Mouse (Mus musculus): ENCODE measurements at regions not wholly inside any gene's neighbourhood (a gene's known extent, or its start where the extent isn't known, plus 50 kb on each side); places are given as distances from the start of the nearest gene placed in this dataset.

- in situ Hi-C loops (cut with MboI, MseI) = no loop called here
Measured at GRCm38 (mm10) chr3:149426023-149426759, 435.8 kb upstream of the Adgrl2 start.

DNA sequence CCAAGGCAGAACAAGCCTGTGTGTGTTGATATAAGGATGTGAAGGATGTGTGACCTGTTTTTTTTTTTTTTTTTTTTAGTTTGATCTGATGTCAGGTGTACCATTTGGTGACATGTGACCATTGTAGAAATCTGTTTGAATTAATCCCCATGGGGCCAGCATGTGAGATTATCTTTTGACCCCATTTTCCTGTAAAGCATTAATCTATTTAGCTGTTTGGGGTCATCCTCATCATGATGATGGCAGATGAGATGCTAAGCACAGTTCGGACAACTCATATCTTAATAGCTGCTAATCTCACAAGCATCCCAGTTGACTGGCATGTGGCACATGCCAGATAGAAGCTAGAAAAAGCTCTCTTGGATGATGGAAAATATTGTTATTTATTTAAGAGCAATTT lies 434.0 kb upstream of the Adgrl2 start:
- in situ Hi-C loops (cut with MboI, MseI) = no loop called here

DNA sequence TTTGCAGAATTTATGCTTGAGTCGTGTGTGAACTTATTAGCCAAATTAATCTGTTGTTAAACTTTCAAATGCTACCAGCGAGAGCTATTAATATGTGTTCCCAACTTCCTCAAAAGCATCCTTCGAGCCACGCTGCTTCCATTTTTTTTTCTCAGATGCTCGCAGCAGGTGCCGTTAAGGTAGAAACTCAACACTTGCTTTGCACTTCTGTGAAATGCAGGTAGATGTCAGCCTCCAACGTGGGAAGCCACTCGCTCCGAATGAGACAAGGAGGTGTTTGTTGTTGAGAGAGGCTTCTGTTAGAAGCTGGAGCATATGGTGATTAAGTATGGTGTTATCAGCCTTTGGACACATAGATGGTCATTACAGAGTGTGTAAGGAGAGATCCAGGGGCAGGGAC lies 433.1 kb upstream of the Adgrl2 start:
- in situ Hi-C loops (cut with MboI, MseI) = no loop called here

DNA sequence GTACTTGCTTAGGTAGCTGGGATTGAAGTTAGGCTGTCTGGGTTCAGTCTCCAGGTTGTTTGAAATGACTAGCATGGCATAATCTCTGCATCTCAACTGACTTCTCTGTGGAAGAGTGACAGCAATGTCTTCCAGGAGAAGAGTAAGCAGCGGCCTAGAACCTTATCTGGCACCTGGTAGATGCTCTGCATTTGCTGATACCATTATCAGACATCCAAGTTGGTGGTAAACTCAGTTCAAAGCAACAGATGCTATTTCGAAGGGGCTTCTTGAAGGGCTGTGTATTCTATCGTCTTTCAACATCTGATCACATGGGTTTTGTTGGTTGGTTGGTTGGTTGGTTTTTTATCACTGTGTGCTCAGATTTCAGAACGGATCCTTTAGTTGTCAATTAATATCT lies 424.7 kb upstream of the Adgrl2 start:
- in situ Hi-C loops (cut with MboI, MseI) = no loop called here

GRCm38 (mm10) chr3:149413114-149413513 lies 422.8 kb upstream of the Adgrl2 start:
- in situ Hi-C loops (cut with MboI, MseI) = no loop called here

DNA sequence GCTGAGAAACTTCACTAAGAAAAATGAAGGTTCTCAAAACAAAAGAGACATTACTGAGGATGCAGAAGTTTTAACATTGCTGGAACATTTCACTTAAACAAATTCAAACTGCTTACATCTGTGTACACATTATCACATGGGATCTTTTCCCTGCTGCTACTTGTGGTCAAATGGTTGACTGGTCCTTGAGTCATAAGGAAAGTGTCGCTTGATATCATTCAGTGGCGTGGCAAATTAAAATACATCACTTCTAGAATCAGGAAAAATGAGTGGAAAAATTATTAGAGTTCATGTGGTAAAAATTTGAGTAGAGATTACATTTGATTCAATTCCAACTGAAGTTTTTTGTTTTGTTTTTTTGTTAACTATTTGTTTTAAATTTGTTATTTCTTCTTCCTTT lies 420.2 kb upstream of the Adgrl2 start:
- in situ Hi-C loops (cut with MboI, MseI) = no loop called here

DNA sequence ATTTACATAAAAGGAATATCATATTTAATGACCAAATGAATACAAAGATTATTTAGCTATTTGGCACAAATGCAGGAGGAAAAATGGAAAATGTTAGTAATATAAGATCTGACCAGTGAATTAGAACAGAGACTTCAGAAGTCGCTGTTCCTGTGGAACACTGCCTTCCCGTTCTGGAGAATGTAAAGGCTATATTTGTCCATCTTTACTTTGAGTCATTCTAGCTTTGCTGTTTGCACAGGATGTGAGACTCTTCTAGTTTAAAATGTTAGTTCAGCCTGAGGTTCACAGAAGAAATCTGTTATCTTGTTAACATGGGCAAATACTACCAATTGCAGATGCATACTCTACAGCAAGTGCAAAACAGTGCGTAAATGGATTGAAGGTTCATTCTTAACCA lies 418.5 kb upstream of the Adgrl2 start:
- in situ Hi-C loops (cut with MboI, MseI) = no loop called here

DNA sequence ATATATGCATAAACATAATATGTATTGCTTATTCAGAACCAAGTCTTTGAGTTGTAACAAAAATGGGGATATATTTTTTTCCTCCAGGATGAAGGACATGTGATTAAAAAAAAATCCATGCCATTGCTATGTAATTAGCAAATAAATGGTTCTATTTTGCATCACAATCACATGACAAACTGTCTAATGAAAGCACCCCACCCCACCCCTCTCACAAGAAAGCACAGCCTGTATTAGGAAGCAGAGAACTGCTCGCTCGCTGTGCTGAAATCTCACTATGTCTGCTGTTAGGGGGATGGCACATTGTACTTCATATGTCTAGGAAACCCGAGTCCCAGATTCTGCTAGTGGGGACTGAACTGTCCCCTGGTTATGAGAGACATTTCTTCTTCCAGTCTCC lies 415.5 kb upstream of the Adgrl2 start:
- in situ Hi-C loops (cut with MboI, MseI) = no loop called here

- in situ Hi-C loops (cut with MboI, MseI) = no loop called here
Measured at GRCm38 (mm10) chr3:149404691-149405090, 414.3 kb upstream of the Adgrl2 start.

DNA sequence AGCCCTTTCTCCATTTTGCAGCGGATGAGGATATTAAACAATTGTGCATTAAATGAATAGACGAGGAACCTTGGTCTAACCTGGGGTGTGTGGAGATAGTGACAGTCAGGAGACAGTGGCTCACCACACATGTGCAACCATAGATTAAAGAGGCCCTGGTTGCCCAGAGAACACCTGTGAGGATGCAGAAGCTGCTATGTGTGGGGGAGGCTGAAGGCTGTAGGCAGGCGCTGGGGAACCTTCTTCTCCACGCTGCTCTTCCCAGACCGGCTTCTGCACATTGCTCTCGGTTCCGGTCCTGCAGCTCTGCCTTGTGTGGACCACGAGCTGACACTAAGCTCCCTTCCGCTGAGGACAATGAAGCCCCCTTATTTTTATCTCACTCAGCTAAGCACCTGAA lies 412.1 kb upstream of the Adgrl2 start:
- in situ Hi-C loops (cut with MboI, MseI) = no loop called here

GRCm38 (mm10) chr3:149395082-149395481 lies 404.7 kb upstream of the Adgrl2 start:
- in situ Hi-C loops (cut with MboI, MseI) = no loop called here

DNA sequence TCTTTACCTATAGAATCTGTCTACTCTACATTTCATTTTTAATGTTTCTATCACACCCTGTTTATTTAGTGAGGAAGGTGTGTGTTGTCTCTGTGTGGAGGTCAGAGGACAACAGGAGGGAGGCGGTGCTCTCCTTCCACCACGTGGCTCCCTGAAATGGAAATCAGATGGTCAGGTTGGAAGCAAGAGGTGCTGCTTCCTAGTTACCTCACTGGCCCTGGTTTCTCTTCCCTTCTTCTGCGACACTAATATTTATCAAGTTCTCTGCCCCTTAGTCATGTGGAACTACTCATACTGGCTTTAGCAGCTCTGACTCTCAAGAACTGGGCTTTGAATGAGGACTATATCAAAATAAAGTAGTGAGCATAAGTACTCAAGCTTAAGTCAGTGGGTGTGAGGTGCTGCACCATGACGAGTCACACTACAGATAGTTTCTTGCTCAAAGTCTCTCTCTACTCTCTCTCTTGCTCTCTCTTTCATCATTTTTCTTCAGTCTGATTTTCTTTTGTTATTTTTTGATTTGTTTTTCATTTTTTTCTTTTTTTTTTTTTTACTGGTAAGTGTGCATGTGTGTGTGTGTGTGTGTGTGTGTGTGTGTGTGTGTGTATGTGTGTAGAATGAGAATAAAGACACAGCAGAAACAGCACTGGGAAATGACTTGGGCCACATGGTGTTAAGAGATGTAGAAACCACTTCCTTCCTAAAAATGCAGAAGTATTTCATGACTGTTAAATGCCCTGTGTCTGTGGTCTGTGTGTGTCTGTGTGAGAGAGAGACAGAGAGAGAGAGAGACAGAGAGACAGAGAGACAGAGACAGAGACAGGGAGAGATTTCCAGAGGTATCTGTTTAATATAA lies 403.2 kb upstream of the Adgrl2 start:
- in situ Hi-C loops (cut with MboI, MseI) = no loop called here

DNA sequence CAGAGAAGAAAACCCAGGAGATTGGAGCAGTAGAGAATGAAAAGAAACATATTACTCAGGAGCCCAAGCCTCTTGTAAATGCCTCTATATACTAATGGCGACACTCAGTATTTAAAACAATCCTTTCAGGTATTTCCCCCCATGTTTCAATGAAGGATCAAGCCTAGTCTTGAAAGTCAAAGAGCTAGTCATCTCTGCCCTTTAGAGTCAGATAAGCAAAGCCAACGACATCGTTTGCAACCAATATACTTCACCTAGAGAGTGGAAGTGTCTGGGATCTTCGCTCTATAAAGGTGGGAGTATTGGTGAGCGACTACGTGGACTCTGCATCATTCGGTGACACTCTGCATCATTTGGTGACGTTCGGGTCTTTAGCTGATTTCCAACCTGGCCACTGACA lies 401.8 kb upstream of the Adgrl2 start:
- in situ Hi-C loops (cut with MboI, MseI) = no loop called here

DNA sequence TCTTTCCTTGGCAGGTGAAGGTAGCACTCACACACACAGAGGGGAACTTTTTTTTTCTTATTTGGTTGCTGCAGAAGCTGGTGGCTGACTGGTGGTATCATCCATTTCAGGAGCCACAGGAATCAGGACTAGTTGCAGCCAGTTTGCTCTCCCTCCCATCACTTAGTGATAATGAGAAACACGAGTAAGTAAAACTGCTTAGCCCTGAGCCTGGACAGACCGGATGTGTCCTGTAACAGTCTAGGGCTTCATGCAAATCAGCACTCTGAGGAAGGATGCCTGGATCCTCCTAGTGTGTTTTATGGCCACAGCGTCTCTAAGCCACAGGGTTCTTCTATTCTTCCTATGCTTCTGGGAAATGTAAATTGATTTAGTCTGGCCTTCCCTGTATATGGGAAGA lies 397.2 kb upstream of the Adgrl2 start:
- in situ Hi-C loops (cut with MboI, MseI) = no loop called here

- in situ Hi-C loops (cut with MboI, MseI) = no loop called here
Measured at GRCm38 (mm10) chr3:149386027-149386426, 395.7 kb upstream of the Adgrl2 start.

DNA sequence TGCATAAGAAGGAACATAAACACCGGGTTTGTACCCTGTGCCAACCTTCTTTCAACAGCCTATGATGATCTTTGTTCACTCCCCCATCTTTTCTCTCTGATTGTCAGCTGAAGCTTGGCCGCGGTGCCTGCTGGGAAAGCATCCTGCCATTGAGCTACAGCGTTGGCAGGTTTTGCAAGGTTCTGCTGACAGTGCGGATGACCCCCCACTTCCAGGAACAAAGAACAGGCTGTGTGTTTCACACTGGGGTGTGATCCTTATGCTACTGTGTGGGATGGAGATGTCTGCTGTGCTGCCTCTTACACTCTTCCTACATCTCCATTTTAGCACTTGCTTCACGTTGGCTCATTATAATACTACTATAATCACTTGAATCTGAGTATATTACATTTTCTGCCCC lies 395.0 kb upstream of the Adgrl2 start:
- in situ Hi-C loops (cut with MboI, MseI) = no loop called here

DNA sequence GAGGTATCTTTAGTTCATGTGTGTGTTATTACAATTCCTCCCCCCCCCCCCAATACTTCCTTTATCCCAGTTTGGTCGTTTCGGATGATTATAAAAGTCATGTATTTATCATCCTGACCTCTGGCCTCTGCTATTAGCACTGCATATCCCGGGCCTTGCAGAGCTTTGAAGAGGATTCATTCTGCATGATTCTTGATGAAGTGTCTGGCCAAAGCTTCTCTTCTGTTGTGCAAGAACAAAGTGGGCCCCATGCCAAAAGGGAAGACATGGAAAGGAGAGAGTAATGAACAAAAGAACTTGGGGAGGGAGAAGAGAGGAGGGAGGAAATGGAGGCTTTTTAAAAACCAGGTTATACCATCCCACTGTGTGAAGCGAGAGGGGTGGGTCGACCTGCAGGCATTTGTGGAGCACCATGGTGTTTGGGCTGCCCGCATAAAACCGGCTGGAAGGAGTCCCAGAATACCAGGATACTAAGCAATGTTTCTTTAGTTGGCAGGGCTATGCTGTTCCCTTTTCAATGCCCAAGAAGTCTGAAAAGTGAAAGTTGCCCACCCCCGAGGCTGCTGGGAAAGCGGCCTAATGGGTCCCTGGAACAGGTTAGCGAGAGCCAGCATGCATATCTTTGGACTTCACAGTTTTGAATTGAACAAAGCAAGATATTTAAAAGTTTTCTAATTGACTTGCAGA lies 391.3 kb upstream of the Adgrl2 start:
- in situ Hi-C loops (cut with MboI, MseI) = no loop called here

DNA sequence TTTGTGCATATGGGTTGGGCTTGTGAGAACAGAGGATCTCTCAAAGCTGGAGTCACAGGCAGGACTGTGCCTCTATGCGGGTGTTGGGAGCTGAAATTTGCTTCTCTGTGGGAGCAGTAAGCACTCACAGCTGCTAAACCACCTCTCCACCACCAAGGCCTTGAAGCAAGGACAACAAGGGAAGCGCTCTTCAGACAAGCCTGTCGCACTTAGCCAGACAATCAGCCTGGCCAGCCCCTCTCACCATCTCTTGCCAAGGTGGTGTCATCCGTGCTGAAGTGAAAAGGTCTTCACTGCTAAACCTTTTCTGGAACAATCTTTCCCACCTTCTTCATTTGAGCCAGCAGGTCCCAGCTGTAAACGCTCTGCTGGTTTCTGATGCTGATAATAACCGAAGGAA lies 390.7 kb upstream of the Adgrl2 start:
- in situ Hi-C loops (cut with MboI, MseI) = no loop called here

DNA sequence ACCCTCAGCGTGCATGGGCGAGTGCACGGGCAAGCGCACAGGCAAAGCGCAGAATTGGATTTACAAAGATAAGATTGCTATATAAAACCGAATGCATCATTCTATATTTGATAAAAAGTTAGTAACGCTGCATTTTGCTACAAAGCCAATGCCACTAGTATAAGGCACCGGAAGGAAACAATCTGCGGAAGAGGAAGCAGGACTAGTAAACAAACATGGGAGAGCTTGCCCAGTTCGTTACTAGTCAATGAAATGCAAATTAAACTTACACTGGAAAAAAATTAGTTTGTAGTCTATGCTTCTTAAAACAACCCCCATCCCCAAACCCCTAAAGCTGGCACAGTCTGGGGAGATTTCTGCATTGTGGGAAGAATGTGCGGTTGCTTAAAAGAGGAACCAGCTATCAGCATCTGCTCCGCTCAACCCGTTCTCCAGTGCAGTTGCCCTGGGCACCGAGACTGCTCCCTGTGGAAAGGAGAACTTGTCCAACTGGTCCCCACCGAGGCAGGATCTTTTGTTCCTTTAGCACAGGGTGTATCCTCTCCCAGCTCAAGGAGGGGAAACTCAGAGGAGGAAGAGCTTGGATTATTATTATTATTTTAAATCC lies 389.6 kb upstream of the Adgrl2 start:
- in situ Hi-C loops (cut with MboI, MseI) = loop anchor here (10.0 kb wide), 1 partner anchor 1145 kb away; no protein-coding TSS in a partner anchor

- in situ Hi-C loops (cut with MboI, MseI) = loop anchor here (10.0 kb wide), 1 partner anchor 1145 kb away; no protein-coding TSS in a partner anchor
Measured at GRCm38 (mm10) chr3:149379249-149379865, 389.0 kb upstream of the Adgrl2 start.

DNA sequence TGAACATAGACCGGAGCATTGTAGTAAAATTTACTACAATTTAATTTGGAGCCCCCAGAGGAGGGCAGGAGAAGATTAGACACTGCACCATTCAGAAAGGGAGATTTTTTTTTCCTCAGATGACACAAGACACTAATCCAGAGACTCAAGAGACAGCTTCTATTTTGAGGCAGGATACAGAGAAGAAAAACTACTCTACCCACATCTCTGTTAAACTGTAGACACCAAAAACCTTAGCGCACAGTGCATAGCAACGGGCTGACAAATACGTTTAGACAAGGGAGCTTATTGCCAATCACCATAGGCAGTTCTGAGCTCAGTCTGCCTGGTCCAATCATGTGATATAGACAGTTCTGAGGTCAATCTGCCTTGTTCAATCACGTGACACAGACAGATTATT lies 381.1 kb upstream of the Adgrl2 start:
- in situ Hi-C loops (cut with MboI, MseI) = loop anchor here (10.0 kb wide), 1 partner anchor 1137 kb away; no protein-coding TSS in a partner anchor

Measured in T-helper 1 cell (primary cell).